Mouse (Mus musculus) embryonic facial prominence, embryonic 11.5 days (tissue): ENCODE measurements around the gene Cbfa2t3. TPM values are rescaled to one million over a fixed set of nuclear protein-coding genes. Genes with fewer than 3 reads are reported as not detected.

ENCODE experiments used
- ATAC-seq: fragments of 200-750 bp; cut with Nextera tagmentation; replicated peaks from 2 replicates; pipeline ENCODE4 v1.8.0; 2017; ENCODE audit warnings: low read depth; ENCODE audit not compliant: insufficient number of reproducible peaks, low FRiP score, low TSS enrichment
- DNase-seq: peaks from one replicate; pipeline ENCODE4 v3.0.0-alpha.2; 2015; ENCODE audit warnings: low spot score
- H3K27ac ChIP-seq: fragments of 300-500 bp; sonication (generic); replicated peaks from 2 replicates; pipeline ENCODE4 v1.5.1; 2014; ENCODE audit warnings: mild to moderate bottlenecking, low read depth, low read length, control low read depth
- H3K27me3 ChIP-seq: fragments of 300-500 bp; sonication (generic); 2 replicates; pipeline ENCODE4 v1.6.1; 2014; ENCODE audit warnings: mild to moderate bottlenecking, low read length, moderate library complexity, mixed read lengths; ENCODE audit not compliant: control insufficient read depth, insufficient read depth
- H3K36me3 ChIP-seq: fragments of 300-500 bp; sonication (generic); replicated peaks from 2 replicates; pipeline ENCODE4 v1.6.1; 2014; ENCODE audit warnings: low read depth, mild to moderate bottlenecking, low read length, moderate library complexity, mixed read lengths; ENCODE audit not compliant: control insufficient read depth, insufficient read depth
- H3K4me1 ChIP-seq: fragments of 300-500 bp; sonication (generic); 2 replicates; pipeline ENCODE4 v1.6.1; 2014; ENCODE audit warnings: low read length, mixed read lengths; ENCODE audit not compliant: control insufficient read depth, insufficient read depth
- H3K4me2 ChIP-seq: fragments of 300-500 bp; sonication (generic); 2 replicates; pipeline ENCODE4 v1.6.1; 2014; ENCODE audit warnings: low read depth, mild to moderate bottlenecking, control low read depth, low read length, moderate library complexity
- H3K4me3 ChIP-seq: fragments of 300-500 bp; sonication (generic); 2 replicates; pipeline ENCODE4 v1.5.1; 2014; ENCODE audit warnings: low read depth, low read length, control low read depth
- H3K9ac ChIP-seq: fragments of 300-500 bp; sonication (generic); replicated peaks from 2 replicates; pipeline ENCODE4 v1.6.1; 2014; ENCODE audit warnings: mild to moderate bottlenecking, control low read depth, low read length
- H3K9me3 ChIP-seq: fragments of 300-500 bp; sonication (generic); replicated peaks from 2 replicates; pipeline ENCODE4 v1.6.1; 2016; ENCODE audit warnings: mild to moderate bottlenecking, low read length, inconsistent platforms, mixed read lengths; ENCODE audit not compliant: control insufficient read depth
- WGBS: fragments of 180-500 bp; shearing (Covaris S2); extraction: QIAGEN DNeasy Blood & Tissue Kit; methylation state at CpG from one replicate; pipeline ENCODE4 v1.1.7; 2014; 5-methylcytosine and 5-hydroxymethylcytosine counted together
- polyA plus RNA-seq: library from polyadenylated mRNA; unstranded; fragments of >200 nt; fragmentation: Nextera tagmentation; extraction: Ambion mirVana; gene quantifications from 2 replicates; pipeline ENCODE4 v1.2.1, GENCODE M21; 2014

Gene Cbfa2t3
- polyA plus RNA-seq, 1 experiment from 2014 or later, result 1.9 TPM

GRCm38 (mm10) chr8:122623844-122624642 lies 74.9 kb downstream of the Cbfa2t3 start:
- 90% methylated on average over 17 of the region's 17 CpGs for WGBS
- no peak for DNase-seq
- no peak for ATAC-seq
- Histone ChIP-seq H3K9me3 (no peaks in the 10 kb centered on the region), H3K27me3 (no peaks in the 10 kb centered on the region), H3K27ac (no peak overlapping the region), H3K4me1 (peaks cover 3% of the 10 kb centered on the region; the same call in 1 of the 2 replicates), H3K4me2 (no peak overlapping the region), H3K36me3 (no peaks in the 10 kb centered on the region), H3K4me3 (no peak overlapping the region), H3K9ac (no peak overlapping the region)

DNA sequence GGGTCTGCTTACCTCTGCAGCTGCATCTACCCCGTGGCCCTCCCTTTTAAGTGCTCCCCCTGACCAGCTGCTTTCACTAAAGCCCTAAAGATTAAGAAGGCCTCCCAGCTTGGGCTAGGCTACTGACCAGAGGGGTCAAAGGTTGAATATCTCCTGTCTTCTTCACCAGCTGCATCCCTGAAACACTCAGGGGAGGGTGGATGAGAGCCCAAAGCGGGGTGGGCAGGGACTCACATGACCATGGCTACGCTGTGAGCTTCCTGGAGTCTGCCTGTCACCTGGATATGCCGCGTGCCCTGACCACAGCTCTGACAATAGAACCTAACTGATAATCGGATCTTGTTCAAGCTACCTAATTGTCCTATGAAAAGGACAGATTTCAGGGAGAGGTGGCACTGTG lies 76.2 kb downstream of the Cbfa2t3 start, which contains the start of gene Pabpn1l:
Gene Pabpn1l (minus strand): TSS at position 13 of the 400 bp plus-strand sequence.
- no peak within 1 kb of the TSS for H3K27ac ChIP-seq
- peaks cover 3% of the 10 kb centered on the region; the same call in 1 of the 2 replicates for H3K4me1 ChIP-seq
- H3K9me3 ChIP-seq, result no peaks in the 10 kb centered on the region
- no peak for DNase-seq
- ATAC-seq, result no peak
- H3K27me3 ChIP-seq, result no peaks in the 10 kb centered on the region
- H3K36me3 ChIP-seq, result no peaks in the 10 kb centered on the region
- H3K4me3 ChIP-seq, result no peak within 1 kb of the TSS
- 59% methylated on average over 6 of the region's 6 CpGs for WGBS
- no peak within 1 kb of the TSS for H3K9ac ChIP-seq
- no peak within 1 kb of the TSS for H3K4me2 ChIP-seq

DNA sequence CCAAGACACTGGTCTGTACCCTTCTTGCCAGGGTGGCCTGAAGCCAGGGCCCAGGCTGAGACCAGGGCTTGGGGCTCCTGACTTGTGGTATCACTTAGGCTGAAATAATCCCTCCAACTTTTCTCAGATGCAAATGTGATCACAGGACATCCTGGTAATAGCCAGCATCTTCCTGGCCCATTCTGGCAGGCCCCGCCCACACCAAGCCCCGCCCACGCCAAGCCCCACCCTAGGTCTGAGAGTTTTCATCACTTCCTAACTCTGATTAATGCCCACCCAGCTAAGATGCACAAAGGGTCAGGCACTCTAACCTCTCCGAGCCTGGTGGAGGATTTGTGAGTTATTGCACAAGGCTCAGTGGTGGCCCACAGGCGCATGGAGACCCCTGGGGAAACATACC lies 78.5 kb downstream of the Cbfa2t3 start:
- Histone ChIP-seq H3K4me3 (no peak overlapping the region), H3K27me3 (no peaks in the 10 kb centered on the region), H3K9me3 (no peaks in the 10 kb centered on the region), H3K4me1 (peaks cover 3% of the 10 kb centered on the region; the same call in 1 of the 2 replicates), H3K9ac (no peak overlapping the region), H3K36me3 (no peaks in the 10 kb centered on the region), H3K4me2 (no peak overlapping the region), H3K27ac (no peak overlapping the region)
- DNase-seq (no peak), ATAC-seq (no peak)
- WGBS, result 40% methylated on average over 5 of the region's 5 CpGs

DNA sequence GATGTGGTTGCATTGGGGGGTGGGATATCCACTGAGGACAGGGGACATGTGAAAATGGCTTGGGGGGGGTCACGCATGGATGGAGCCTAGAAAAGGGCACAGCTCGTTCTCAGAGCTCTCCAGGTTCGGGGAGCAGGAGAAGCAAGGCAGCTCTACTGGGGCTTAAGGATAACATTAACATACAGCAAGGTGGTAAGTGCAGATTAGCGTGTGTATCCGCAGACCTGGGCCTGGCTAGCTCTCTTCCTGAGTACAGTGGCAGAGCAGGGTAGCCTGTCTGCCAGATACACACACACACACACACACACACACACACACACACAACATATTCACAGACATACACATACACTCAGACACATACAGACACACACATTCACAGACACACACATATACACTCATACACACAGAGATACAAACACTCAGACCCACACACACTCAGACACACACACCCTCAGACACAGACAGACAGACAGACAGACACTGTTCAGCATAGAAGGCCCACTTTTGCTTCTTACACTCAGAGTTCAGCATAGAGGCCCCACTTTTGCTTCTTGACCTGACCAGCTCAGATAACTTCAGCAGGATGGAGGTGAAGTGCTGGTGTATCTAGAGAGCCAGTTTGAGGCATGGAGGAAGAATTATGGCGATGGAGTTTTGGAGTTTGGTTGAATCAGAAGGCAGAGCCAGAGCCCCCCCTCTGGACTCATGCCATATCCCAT lies 80.1 kb downstream of the Cbfa2t3 start:
- peaks cover 3% of the 10 kb centered on the region; the same call in 1 of the 2 replicates for H3K4me1 ChIP-seq
- WGBS, result 63% methylated on average over 6 of the region's 6 CpGs

DNA sequence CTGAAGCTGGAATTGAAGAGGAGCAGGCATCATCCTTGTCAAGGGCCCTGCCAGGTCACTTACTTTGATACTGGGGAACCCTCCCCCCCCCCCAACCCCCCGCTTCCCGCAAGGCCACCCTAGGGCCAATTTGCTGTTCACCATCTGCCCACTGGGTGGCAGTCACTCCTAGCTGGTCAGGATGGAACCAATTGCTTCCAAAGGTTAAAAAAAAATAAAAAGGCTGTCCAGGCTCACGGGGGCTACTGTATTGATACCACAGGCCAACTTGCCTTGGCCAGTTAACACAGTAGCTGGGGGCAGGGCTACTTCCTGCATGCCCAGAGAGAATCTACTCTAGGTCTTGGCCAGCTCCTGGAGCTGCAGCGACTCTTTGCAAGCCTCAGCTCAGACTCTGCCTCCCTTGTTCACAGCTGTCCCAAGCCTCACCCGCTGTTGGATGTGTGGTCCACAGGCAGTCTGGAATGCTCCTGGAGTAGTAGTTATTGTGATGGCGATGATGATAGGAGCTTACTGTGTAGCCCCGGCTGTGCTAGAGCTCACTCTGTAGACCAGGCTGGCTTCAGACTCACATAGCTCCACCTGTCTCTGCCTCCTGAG lies 80.9 kb downstream of the Cbfa2t3 start:
- DNase-seq (peak; percentile 88), ATAC-seq (no peak; the same call in 1 of the 2 replicates)
- Histone ChIP-seq H3K4me2 (no peak overlapping the region), H3K9ac (no peak overlapping the region), H3K36me3 (no peaks in the 10 kb centered on the region), H3K4me1 (peaks cover 3% of the 10 kb centered on the region; the same call in 1 of the 2 replicates), H3K27ac (no peak overlapping the region), H3K4me3 (no peak overlapping the region), H3K9me3 (no peaks in the 10 kb centered on the region), H3K27me3 (no peaks in the 10 kb centered on the region)
- 30% methylated on average over 5 of the region's 7 CpGs for WGBS

More for the DNA sequence above, 80.1 kb downstream of the Cbfa2t3 start:
- H3K27ac ChIP-seq, result no peak overlapping the region
- no peak overlapping the region for H3K9ac ChIP-seq
- ATAC-seq (no peak), DNase-seq (no peak)
- no peaks in the 10 kb centered on the region for H3K9me3 ChIP-seq
- H3K4me3 ChIP-seq, result no peak overlapping the region
- no peaks in the 10 kb centered on the region for H3K27me3 ChIP-seq
- no peaks in the 10 kb centered on the region for H3K36me3 ChIP-seq
- H3K4me2 ChIP-seq, result no peak overlapping the region

GRCm38 (mm10) chr8:122616181-122616905 lies 82.6 kb downstream of the Cbfa2t3 start:
- no peaks in the 10 kb centered on the region for H3K9me3 ChIP-seq
- no peak for ATAC-seq
- H3K4me3 ChIP-seq, result no peak overlapping the region

DNA sequence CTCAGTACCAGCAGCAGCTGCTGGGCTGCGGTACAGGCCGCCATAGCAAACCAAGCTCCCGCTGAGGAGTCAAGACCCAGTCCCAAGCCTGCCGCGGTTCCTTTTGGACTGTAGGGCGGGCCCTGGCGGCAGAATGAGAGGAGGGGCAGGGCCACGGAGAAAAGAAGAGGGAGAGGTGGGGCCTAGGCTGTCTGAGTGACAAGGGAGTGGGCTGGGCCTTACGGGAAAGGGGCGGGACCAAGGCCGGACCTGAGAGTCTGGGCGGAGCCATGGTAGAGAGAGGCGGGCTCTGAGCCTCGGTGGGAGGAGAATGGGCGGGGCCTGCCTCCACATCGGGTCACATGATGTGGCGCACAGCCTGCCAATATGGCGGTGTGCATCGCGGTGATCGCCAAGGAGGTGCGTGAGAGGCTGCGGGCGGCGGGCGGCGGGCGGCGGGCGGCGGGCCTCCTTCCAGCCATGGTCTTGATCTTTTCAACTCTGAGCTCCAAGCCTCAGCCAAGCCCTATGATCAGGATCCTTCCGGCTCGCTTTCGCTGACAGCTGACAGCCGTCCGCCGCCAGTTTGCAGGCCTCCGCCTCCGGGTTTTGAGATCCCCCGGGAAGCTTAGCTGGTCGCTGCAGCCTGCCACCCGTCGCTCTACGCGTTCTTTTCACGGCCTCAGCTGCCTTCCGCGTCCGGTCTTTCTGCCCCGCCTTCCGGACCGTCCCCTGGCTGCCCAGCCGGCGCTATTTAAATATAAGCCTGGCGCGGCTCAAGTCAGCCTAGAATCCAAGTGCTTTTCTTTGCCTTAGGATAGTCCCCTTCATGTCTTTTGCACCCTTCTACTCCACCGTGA lies 87.4 kb downstream of the Cbfa2t3 start, which contains the start of the genes Galns and Trappc2l:
Gene Galns (minus strand): TSS at position 169 of the 839 bp plus-strand sequence.
Gene Trappc2l (plus strand): TSS at position 346 of the 839 bp plus-strand sequence.
- Histone ChIP-seq H3K27ac (peak within 1 kb of the TSS; percentile 11; the same call in 1 of the 2 replicates), H3K36me3 (no peaks in the 10 kb centered on the region), H3K27me3 (no peaks in the 10 kb centered on the region), H3K9me3 (no peaks in the 10 kb centered on the region), H3K9ac (peak within 1 kb of the TSS; percentile 70), H3K4me2 (peak within 1 kb of the TSS; percentile 90), H3K4me1 (0 out of 2 replicates have a peak, but pooled peaks cover 2% of the 10 kb centered on the region), H3K4me3 (peak within 1 kb of the TSS; percentile 63)
- peak; percentile 99 for DNase-seq
- under 1% methylated on average over 47 of the region's 57 CpGs for WGBS
- ATAC-seq, result peak; percentile 88

More at GRCm38 (mm10) chr8:122616181-122616905, 82.6 kb downstream of the Cbfa2t3 start:
- H3K9ac ChIP-seq, result no peak overlapping the region
- 68% methylated on average over 9 of the region's 9 CpGs for WGBS
- H3K27me3 ChIP-seq, result no peaks in the 10 kb centered on the region
- peaks cover 3% of the 10 kb centered on the region; the same call in 1 of the 2 replicates for H3K4me1 ChIP-seq
- H3K36me3 ChIP-seq, result no peaks in the 10 kb centered on the region
- DNase-seq, result no peak
- H3K27ac ChIP-seq, result 0 out of 2 replicates have a peak overlapping the region, but pooled peaks have one; percentile 35
- H3K4me2 ChIP-seq, result no peak overlapping the region
